Mouse (Mus musculus): ENCODE results near the gene Strbp. TPM values are rescaled to one million over a fixed set of nuclear protein-coding genes. Genes with fewer than 3 reads are reported as not detected.
A peak's percentile ranks its signal among the peaks of the same experiment; 100 is the strongest.

Strbp gene
- 20.4 and 22.5 TPM in 2 replicates for polyA plus RNA-seq (2015; fragmentation: Nextera tagmentation; extraction: Ambion mirVana)

DNA sequence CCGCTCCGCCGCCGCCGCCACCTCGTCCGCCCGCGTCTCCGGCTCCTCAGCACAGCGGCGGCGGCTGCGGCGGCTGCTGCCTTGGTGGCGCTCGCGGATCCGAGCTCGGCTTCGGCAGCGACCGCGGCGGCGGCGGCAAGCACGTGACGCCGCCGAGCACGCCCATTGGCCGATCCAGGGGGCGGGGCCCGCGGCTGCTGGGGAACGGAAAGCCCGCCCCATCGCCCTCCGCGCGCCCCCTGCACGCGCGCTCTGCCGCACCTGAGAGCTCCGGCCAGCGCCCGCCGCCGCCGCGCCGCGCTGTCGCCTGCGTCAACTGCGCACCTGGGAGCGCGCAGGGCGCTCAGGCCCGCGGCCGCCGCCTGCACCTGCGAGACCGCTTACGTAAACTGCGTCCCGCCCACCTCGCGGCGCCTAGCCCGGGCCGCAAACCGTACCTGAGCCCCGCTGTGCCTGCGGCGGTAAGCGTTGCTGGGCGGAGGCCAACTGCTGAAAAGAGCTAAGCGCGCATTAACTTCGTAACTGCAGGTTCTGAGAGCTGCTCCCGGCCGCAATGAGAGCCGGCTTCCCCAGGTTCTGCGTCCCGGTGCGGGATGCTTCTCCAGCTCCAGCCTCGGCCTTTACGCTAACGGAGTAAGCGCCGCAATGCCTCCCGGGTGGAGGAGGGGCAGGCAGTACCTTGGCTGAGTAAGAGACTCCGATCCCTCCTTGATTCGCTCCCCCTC lies at the start of gene Strbp:
Gene Strbp (minus strand): TSS at position 630 of the 725 bp plus-strand sequence.
- WGBS = under 1% methylated on average over 92 of the region's 98 CpGs
- peak; percentile 97 for ATAC-seq
- H3K27me3 ChIP-seq (replicated peaks; ENCODE audit: control insufficient read depth, insufficient read depth, low read length) = no peaks in the 10 kb centered on the region
- H3K4me3 ChIP-seq (ENCODE audit: low read depth, low read length) = peak within 1 kb of the TSS; percentile 81
- H3K4me1 ChIP-seq (replicated peaks; ENCODE audit: control insufficient read depth, insufficient read depth, low read length) = peaks cover 2% of the 10 kb centered on the region; the same call in 1 of the 2 replicates
- no peaks in the 10 kb centered on the region for H3K36me3 ChIP-seq (ENCODE audit: control insufficient read depth, insufficient read depth)
- 0 out of 2 replicates have a peak, but pooled peaks have one; percentile 24 for TF ChIP-seq CTCF (IDR thresholded peaks at IDR 0.05; ENCODE audit: low read depth)
- peak within 1 kb of the TSS; percentile 97 for H3K27ac ChIP-seq (ENCODE audit: low read depth, low read length)
- H3K9me3 ChIP-seq (ENCODE audit: control insufficient read depth) = no peaks in the 10 kb centered on the region
- H3K9ac ChIP-seq (ENCODE audit: low read depth, low read length) = peak within 1 kb of the TSS; percentile 88
- peak within 1 kb of the TSS; percentile 97 for H3K4me2 ChIP-seq (replicated peaks; ENCODE audit: low read depth)

GRCm38 (mm10) chr2:37751114-37751513 lies 47.5 kb upstream of the Strbp start:
- no peaks in the 10 kb centered on the region for H3K9me3 ChIP-seq (ENCODE audit: control insufficient read depth)
- 0 out of 2 replicates have a peak, but pooled peaks cover 3% of the 10 kb centered on the region for H3K4me1 ChIP-seq (replicated peaks; ENCODE audit: control insufficient read depth, insufficient read depth, low read length)
- no peak for TF ChIP-seq CTCF (IDR thresholded peaks at IDR 0.05; ENCODE audit: low read depth)
- 69% methylated on average over 1 of the region's 1 CpGs for WGBS
- no peak overlapping the region for H3K9ac ChIP-seq (ENCODE audit: low read depth, low read length)
- no peak overlapping the region for H3K4me3 ChIP-seq (ENCODE audit: low read depth, low read length)
- no peak overlapping the region for H3K4me2 ChIP-seq (replicated peaks; ENCODE audit: low read depth)
- H3K36me3 ChIP-seq (ENCODE audit: control insufficient read depth, insufficient read depth) = no peaks in the 10 kb centered on the region
- no peaks in the 10 kb centered on the region for H3K27me3 ChIP-seq (replicated peaks; ENCODE audit: control insufficient read depth, insufficient read depth, low read length)
- no peak for ATAC-seq
- no peak overlapping the region for H3K27ac ChIP-seq (ENCODE audit: low read depth, low read length)

DNA sequence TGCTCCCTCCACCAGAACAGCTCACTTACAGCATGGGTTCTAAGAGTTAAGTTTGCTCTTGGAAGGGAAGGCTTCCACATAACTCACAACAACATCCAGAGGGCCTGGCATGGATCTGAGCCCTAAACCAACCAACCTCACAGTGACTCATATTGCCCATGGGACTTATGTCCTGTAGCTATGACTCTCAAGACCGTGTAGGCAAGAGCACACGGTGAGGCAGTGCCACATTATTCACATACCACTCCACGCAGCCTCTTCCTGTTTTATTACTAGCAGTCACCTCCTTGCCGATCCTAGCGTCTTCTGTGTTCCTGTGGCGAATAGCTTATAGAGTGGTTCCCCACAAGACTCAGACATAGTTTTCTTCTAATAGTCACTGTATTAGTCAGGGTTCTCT lies 45.7 kb upstream of the Strbp start:
- H3K36me3 ChIP-seq (ENCODE audit: control insufficient read depth, insufficient read depth) = no peaks in the 10 kb centered on the region
- H3K4me1 ChIP-seq (replicated peaks; ENCODE audit: control insufficient read depth, insufficient read depth, low read length) = 0 out of 2 replicates have a peak, but pooled peaks cover 3% of the 10 kb centered on the region
- no peak overlapping the region for H3K4me2 ChIP-seq (replicated peaks; ENCODE audit: low read depth)
- no peak overlapping the region for H3K4me3 ChIP-seq (ENCODE audit: low read depth, low read length)
- no peak overlapping the region for H3K9ac ChIP-seq (ENCODE audit: low read depth, low read length)
- H3K27me3 ChIP-seq (replicated peaks; ENCODE audit: control insufficient read depth, insufficient read depth, low read length) = no peaks in the 10 kb centered on the region
- WGBS = 56% methylated on average over 6 of the region's 6 CpGs
- no peaks in the 10 kb centered on the region for H3K9me3 ChIP-seq (ENCODE audit: control insufficient read depth)
- H3K27ac ChIP-seq (ENCODE audit: low read depth, low read length) = no peak overlapping the region
- no peak for ATAC-seq
- TF ChIP-seq CTCF (IDR thresholded peaks at IDR 0.05; ENCODE audit: low read depth) = no peak

DNA sequence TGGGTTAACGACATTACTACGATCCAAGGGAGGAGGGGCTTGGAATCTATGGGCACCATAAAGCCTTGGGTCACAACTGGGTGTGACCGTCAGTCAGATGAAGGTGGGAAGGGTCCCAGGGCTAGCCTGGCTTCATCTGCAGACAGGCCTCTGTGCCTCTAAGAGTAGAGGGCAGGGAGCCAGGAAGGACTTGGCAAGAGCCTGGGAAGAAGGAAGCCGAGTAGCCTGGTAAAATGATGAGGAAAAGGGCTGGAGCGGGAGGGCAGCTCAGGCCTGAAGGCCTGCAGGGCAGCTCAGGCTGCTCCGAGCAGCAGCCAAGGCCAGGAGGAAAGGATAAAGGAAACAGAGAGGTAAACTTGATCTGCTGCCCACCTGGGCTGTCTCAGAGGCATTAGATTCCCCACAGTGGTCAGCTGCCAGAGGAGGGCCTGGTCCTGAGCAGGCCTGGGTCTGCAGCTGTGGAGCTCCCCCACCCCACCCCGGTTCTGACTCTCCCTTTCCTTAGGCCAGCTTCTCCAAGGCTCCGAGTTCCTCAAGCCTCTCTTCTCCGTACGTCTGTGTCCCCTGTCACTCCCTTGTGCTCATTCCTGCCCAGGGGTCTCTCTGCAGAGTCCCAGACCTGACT lies 44.9 kb upstream of the Strbp start:
- Histone ChIP-seq H3K4me1 (replicated peaks; ENCODE audit: control insufficient read depth, insufficient read depth, low read length) (0 out of 2 replicates have a peak, but pooled peaks cover 3% of the 10 kb centered on the region), H3K9ac (ENCODE audit: low read depth, low read length) (no peak overlapping the region), H3K4me2 (replicated peaks; ENCODE audit: low read depth) (no peak overlapping the region), H3K9me3 (ENCODE audit: control insufficient read depth) (no peaks in the 10 kb centered on the region), H3K4me3 (ENCODE audit: low read depth, low read length) (no peak overlapping the region), H3K27ac (ENCODE audit: low read depth, low read length) (peak overlapping the region; percentile 2; the same call in 1 of the 2 replicates), H3K36me3 (ENCODE audit: control insufficient read depth, insufficient read depth) (no peaks in the 10 kb centered on the region), H3K27me3 (replicated peaks; ENCODE audit: control insufficient read depth, insufficient read depth, low read length) (no peaks in the 10 kb centered on the region)
- no peak for ATAC-seq
- no peak for TF ChIP-seq CTCF (IDR thresholded peaks at IDR 0.05; ENCODE audit: low read depth)
- WGBS = 51% methylated on average over 10 of the region's 10 CpGs

DNA sequence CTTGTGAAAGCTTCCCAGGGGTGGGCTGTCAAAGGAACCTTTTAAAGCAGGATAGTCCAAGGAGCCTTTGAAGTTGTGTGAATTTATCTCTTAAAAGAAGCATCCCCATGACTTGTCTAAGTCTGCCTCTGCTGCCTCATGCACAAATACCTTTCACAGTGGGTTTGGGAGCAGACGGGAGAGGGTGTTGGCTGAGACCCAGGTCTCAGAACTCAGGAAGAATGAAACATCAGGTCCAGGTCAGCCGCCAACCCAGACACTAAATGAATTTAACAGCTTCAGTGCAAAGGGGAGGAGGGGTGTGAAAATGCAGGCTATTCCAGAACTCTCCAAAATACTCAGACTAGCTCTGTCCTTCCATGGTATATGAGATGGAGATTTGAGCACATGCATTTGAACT lies 44.2 kb upstream of the Strbp start:
- no peak overlapping the region for H3K27ac ChIP-seq (ENCODE audit: low read depth, low read length)
- no peak for ATAC-seq
- no peak for TF ChIP-seq CTCF (IDR thresholded peaks at IDR 0.05; ENCODE audit: low read depth)

GRCm38 (mm10) chr2:37746293-37747049 lies 42.8 kb upstream of the Strbp start:
- 74% methylated on average over 5 of the region's 5 CpGs for WGBS
- H3K36me3 ChIP-seq (ENCODE audit: control insufficient read depth, insufficient read depth) = no peaks in the 10 kb centered on the region
- no peak overlapping the region for H3K4me3 ChIP-seq (ENCODE audit: low read depth, low read length)
- no peaks in the 10 kb centered on the region for H3K27me3 ChIP-seq (replicated peaks; ENCODE audit: control insufficient read depth, insufficient read depth, low read length)
- no peak overlapping the region for H3K4me2 ChIP-seq (replicated peaks; ENCODE audit: low read depth)
- H3K9me3 ChIP-seq (ENCODE audit: control insufficient read depth) = no peaks in the 10 kb centered on the region
- peak; percentile 39; the same call in 1 of the 2 replicates for ATAC-seq
- TF ChIP-seq CTCF (IDR thresholded peaks at IDR 0.05; ENCODE audit: low read depth) = no peak
- H3K9ac ChIP-seq (ENCODE audit: low read depth, low read length) = no peak overlapping the region
- H3K4me1 ChIP-seq (replicated peaks; ENCODE audit: control insufficient read depth, insufficient read depth, low read length) = 0 out of 2 replicates have a peak, but pooled peaks cover 3% of the 10 kb centered on the region
- H3K27ac ChIP-seq (ENCODE audit: low read depth, low read length) = no peak overlapping the region

More for the DNA sequence above, 44.2 kb upstream of the Strbp start:
- no peak overlapping the region for H3K4me2 ChIP-seq (replicated peaks; ENCODE audit: low read depth)
- 62% methylated on average over 2 of the region's 2 CpGs for WGBS
- no peaks in the 10 kb centered on the region for H3K36me3 ChIP-seq (ENCODE audit: control insufficient read depth, insufficient read depth)
- no peak overlapping the region for H3K4me3 ChIP-seq (ENCODE audit: low read depth, low read length)
- no peak overlapping the region for H3K9ac ChIP-seq (ENCODE audit: low read depth, low read length)
- no peaks in the 10 kb centered on the region for H3K27me3 ChIP-seq (replicated peaks; ENCODE audit: control insufficient read depth, insufficient read depth, low read length)
- no peaks in the 10 kb centered on the region for H3K9me3 ChIP-seq (ENCODE audit: control insufficient read depth)
- 0 out of 2 replicates have a peak, but pooled peaks cover 3% of the 10 kb centered on the region for H3K4me1 ChIP-seq (replicated peaks; ENCODE audit: control insufficient read depth, insufficient read depth, low read length)
